Mouse (Mus musculus): ENCODE data around the gene Ubr7.

The Ubr7 gene

DNA sequence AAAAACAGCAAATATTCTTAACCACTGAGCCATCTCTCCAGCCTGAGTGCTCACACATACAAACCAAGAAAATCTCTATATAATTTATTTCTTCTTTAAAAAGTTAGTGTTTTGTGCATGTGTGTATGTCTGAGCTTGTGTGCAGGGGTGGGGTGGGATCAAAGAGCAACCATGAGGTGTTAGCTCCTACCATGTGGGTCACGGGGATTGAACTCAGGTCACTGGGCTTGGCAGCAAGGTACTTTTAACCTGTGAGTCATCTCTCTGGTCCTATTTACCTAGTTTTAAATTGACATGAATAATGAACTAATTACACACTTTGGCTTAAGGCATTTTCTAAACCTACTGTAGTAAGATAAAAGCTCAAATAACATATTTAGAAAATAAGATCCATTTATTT, 68.6 kb downstream of the Ubr7 start:
- no peak for DNase-seq (ENCODE audit: extremely low spot score)

- no peak for DNase-seq (ENCODE audit: extremely low spot score)
Observed at GRCm38 (mm10) chr12:102827119-102827518, 69.4 kb downstream of the Ubr7 start.
